8 mouse cellular contexts compared by ENCODE assay signal in genomic region chr1:171412001-171412441, GRCm38 (mm10). TPM values are rescaled to one million over a fixed set of nuclear protein-coding genes. Genes with fewer than 3 reads are reported as not detected.
DNase-seq lines count a peak whose midpoint lies in the region; ATAC-seq and TF ChIP-seq lines count a peak whose summit lies in the region.

No protein-coding gene starts in this region.

- WGBS in hindbrain, embryonic 12.5 days = under 1% methylated on average over 20 of the region's 20 CpGs
- 2% methylated on average over 20 of the region's 20 CpGs for WGBS in limb, embryonic 13.5 days
- WGBS in midbrain, embryonic 12.5 days = 1% methylated on average over 20 of the region's 20 CpGs
- WGBS in stomach, embryonic 14.5 days = under 1% methylated on average over 20 of the region's 20 CpGs

- H3K9me3 ChIP-seq in erythroblast, embryonic 14.5 days (ENCODE audit: control insufficient read depth, low read length) = no peaks in the 10 kb centered on the region
- no peaks in the 10 kb centered on the region for H3K9me3 ChIP-seq in hindbrain, embryonic 12.5 days (replicated peaks)
- H3K9me3 ChIP-seq in limb, embryonic 13.5 days = no peaks in the 10 kb centered on the region
- H3K9me3 ChIP-seq in midbrain, embryonic 12.5 days = no peaks in the 10 kb centered on the region
- no peaks in the 10 kb centered on the region for H3K9me3 ChIP-seq in stomach, embryonic 14.5 days (ENCODE audit: control insufficient read depth, low read depth, low read length)

- H3K27me3 ChIP-seq in erythroblast, embryonic 14.5 days (ENCODE audit: control insufficient read depth) = peaks cover 17% of the 10 kb centered on the region
- peaks cover 21% of the 10 kb centered on the region for H3K27me3 ChIP-seq in hindbrain, embryonic 12.5 days
- peaks cover 15% of the 10 kb centered on the region; the same call in 1 of the 2 replicates for H3K27me3 ChIP-seq in limb, embryonic 13.5 days
- H3K27me3 ChIP-seq in midbrain, embryonic 12.5 days = peaks cover 21% of the 10 kb centered on the region
- no peaks in the 10 kb centered on the region for H3K27me3 ChIP-seq in stomach, embryonic 14.5 days (ENCODE audit: control insufficient read depth, insufficient read depth, low read length)

- H3K36me3 ChIP-seq in erythroblast, embryonic 14.5 days (ENCODE audit: control insufficient read depth) = peaks cover 19% of the 10 kb centered on the region
- H3K36me3 ChIP-seq in hindbrain, embryonic 12.5 days = peaks cover 20% of the 10 kb centered on the region
- H3K36me3 ChIP-seq in limb, embryonic 13.5 days = peaks cover 20% of the 10 kb centered on the region
- peaks cover 24% of the 10 kb centered on the region for H3K36me3 ChIP-seq in midbrain, embryonic 12.5 days
- peaks cover 23% of the 10 kb centered on the region for H3K36me3 ChIP-seq in stomach, embryonic 14.5 days (ENCODE audit: control insufficient read depth, insufficient read depth, low read length)

- peak overlapping the region; percentile 85 for H3K4me3 ChIP-seq in gastrocnemius, adult 2 months
- H3K4me3 ChIP-seq in erythroblast, embryonic 14.5 days (replicated peaks) = peak overlapping the region; percentile 94
- H3K4me3 ChIP-seq in hindbrain, embryonic 12.5 days = peak overlapping the region; percentile 98
- peak overlapping the region; percentile 94 for H3K4me3 ChIP-seq in limb, embryonic 13.5 days
- peak overlapping the region; percentile 97 for H3K4me3 ChIP-seq in midbrain, embryonic 12.5 days
- H3K4me3 ChIP-seq in stomach, embryonic 14.5 days (ENCODE audit: low read depth, low read length) = peak overlapping the region; percentile 85

- peak overlapping the region; percentile 55 for H3K4me2 ChIP-seq in hindbrain, embryonic 12.5 days (replicated peaks)
- H3K4me2 ChIP-seq in limb, embryonic 13.5 days (replicated peaks) = peak overlapping the region; percentile 75
- H3K4me2 ChIP-seq in midbrain, embryonic 12.5 days (replicated peaks) = peak overlapping the region; percentile 59
- H3K4me2 ChIP-seq in stomach, embryonic 14.5 days (replicated peaks; ENCODE audit: low read depth, low read length) = peak overlapping the region; percentile 49

- H3K4me1 ChIP-seq in erythroblast, embryonic 14.5 days (ENCODE audit: control insufficient read depth) = peaks cover 34% of the 10 kb centered on the region
- H3K4me1 ChIP-seq in hindbrain, embryonic 12.5 days = peaks cover 19% of the 10 kb centered on the region
- peaks cover 14% of the 10 kb centered on the region for H3K4me1 ChIP-seq in limb, embryonic 13.5 days
- H3K4me1 ChIP-seq in midbrain, embryonic 12.5 days = peaks cover 21% of the 10 kb centered on the region
- H3K4me1 ChIP-seq in stomach, embryonic 14.5 days (ENCODE audit: control insufficient read depth, insufficient read depth, low read length) = peaks cover 15% of the 10 kb centered on the region

- peak overlapping the region; percentile 98 for H3K27ac ChIP-seq in gastrocnemius, adult 2 months
- H3K27ac ChIP-seq in hindbrain, embryonic 12.5 days = peak overlapping the region; percentile 92
- peak overlapping the region; percentile 88 for H3K27ac ChIP-seq in limb, embryonic 13.5 days
- H3K27ac ChIP-seq in midbrain, embryonic 12.5 days (replicated peaks) = peak overlapping the region; percentile 91
- H3K27ac ChIP-seq in stomach, embryonic 14.5 days (ENCODE audit: low read length) = peak overlapping the region; percentile 83

- no peak for DNase-seq in gastrocnemius, adult 2 months
- DNase-seq in gastrocnemius, postnatal 14 days = no peak
- peak; percentile 62 for DNase-seq in ZHBTc4 (ENCODE audit: low read depth, low spot score)

- intact Hi-C loops in gastrocnemius, adult 2 months (cut with DNase I) = loop anchor here (5.0 to 10.0 kb wide), 2 partner anchors 50 to 63 kb away; partner anchors contain the start of gene Klhdc9
- intact Hi-C loops in gastrocnemius, postnatal 14 days (cut with DNase I; ENCODE audit: low total_unique reads) = no loop called here

- peak overlapping the region; percentile 100 for H3K9ac ChIP-seq in hindbrain, embryonic 12.5 days
- H3K9ac ChIP-seq in limb, embryonic 13.5 days = peak overlapping the region; percentile 93
- H3K9ac ChIP-seq in midbrain, embryonic 12.5 days (replicated peaks) = peak overlapping the region; percentile 98
- peak overlapping the region; percentile 71 for H3K9ac ChIP-seq in stomach, embryonic 14.5 days (replicated peaks; ENCODE audit: low read depth, low read length)

- TF ChIP-seq CTCF in gastrocnemius, adult 2 months (IDR thresholded peaks at IDR 0.05) = no peak

- peak; percentile 65 for ATAC-seq in hindbrain, embryonic 12.5 days (ENCODE audit: low FRiP score)
- 0 out of 2 replicates have a peak, but pooled peaks have one; percentile 26 for ATAC-seq in limb, embryonic 13.5 days (ENCODE audit: low FRiP score, low read depth)
- ATAC-seq in midbrain, embryonic 12.5 days (ENCODE audit: low FRiP score, low read depth) = peak; percentile 61
- ATAC-seq in stomach, embryonic 14.5 days (ENCODE audit: insufficient number of reproducible peaks, insufficient read depth, low FRiP score, low read depth) = peak; percentile 17; the same call in 1 of the 2 replicates

RNA-seq across cellular contexts. Expression of gene Usf1, which starts 0.9 kb away (rescaled TPM):
- 10 to 100 TPM; 29.9 to 36.8 TPM for total RNA-seq in gastrocnemius, adult 2 months (2021)
- 10 to 100 TPM; 25.8 to 27.0 TPM for total RNA-seq in gastrocnemius, postnatal 14 days (2021)
- 1.2 and 3.6 TPM in 2 replicates for polyA plus RNA-seq in erythroblast, embryonic 14.5 days (2012)
- polyA plus RNA-seq in hindbrain, embryonic 12.5 days (2016; fragmentation: Nextera tagmentation; extraction: Ambion mirVana) = 175 and 182 TPM in 2 replicates
- polyA plus RNA-seq in limb, embryonic 13.5 days (2015; fragmentation: Nextera tagmentation; extraction: Ambion mirVana) = 102 and 118 TPM in 2 replicates
- 175 and 190 TPM in 2 replicates for polyA plus RNA-seq in midbrain, embryonic 12.5 days (2016; fragmentation: Nextera tagmentation; extraction: Ambion mirVana)
- polyA plus RNA-seq in stomach, embryonic 14.5 days (2014; fragmentation: Nextera tagmentation; extraction: Ambion mirVana) = 85.2 and 95.0 TPM in 2 replicates

RNA-seq across cellular contexts. Expression of gene Tstd1, which starts 6.7 kb away (rescaled TPM):
- under 1 TPM; 0.84 to 0.92 TPM for total RNA-seq in gastrocnemius, adult 2 months (2021)
- under 1 TPM; 0.78 to 0.98 TPM for total RNA-seq in gastrocnemius, postnatal 14 days (2021)
- polyA plus RNA-seq in erythroblast, embryonic 14.5 days (2012) = not detected in 2 replicates
- polyA plus RNA-seq in hindbrain, embryonic 12.5 days (2016; fragmentation: Nextera tagmentation; extraction: Ambion mirVana) = 8.1 and 9.4 TPM in 2 replicates
- polyA plus RNA-seq in limb, embryonic 13.5 days (2015; fragmentation: Nextera tagmentation; extraction: Ambion mirVana) = 7.3 and 9.0 TPM in 2 replicates
- 9.9 and 10.5 TPM in 2 replicates for polyA plus RNA-seq in midbrain, embryonic 12.5 days (2016; fragmentation: Nextera tagmentation; extraction: Ambion mirVana)
- polyA plus RNA-seq in stomach, embryonic 14.5 days (2014; fragmentation: Nextera tagmentation; extraction: Ambion mirVana) = 3.0 and 3.1 TPM in 2 replicates

RNA-seq across cellular contexts. Expression of gene Arhgap30, which starts 23.3 kb away (rescaled TPM):
- under 1 TPM; 0.38 to 0.73 TPM for total RNA-seq in gastrocnemius, adult 2 months (2021)
- 1 to 10 TPM in 1 of 2 experiments, under 1 TPM in 1; 0.97 to 1.2 TPM for total RNA-seq in gastrocnemius, postnatal 14 days (2021)
- polyA plus RNA-seq in erythroblast, embryonic 14.5 days (2012) = 0.06 and 0.07 TPM in 2 replicates
- 0.83 and 0.98 TPM in 2 replicates for polyA plus RNA-seq in hindbrain, embryonic 12.5 days (2016; fragmentation: Nextera tagmentation; extraction: Ambion mirVana)
- 1.4 and 1.5 TPM in 2 replicates for polyA plus RNA-seq in limb, embryonic 13.5 days (2015; fragmentation: Nextera tagmentation; extraction: Ambion mirVana)
- 1.0 and 1.4 TPM in 2 replicates for polyA plus RNA-seq in midbrain, embryonic 12.5 days (2016; fragmentation: Nextera tagmentation; extraction: Ambion mirVana)
- polyA plus RNA-seq in stomach, embryonic 14.5 days (2014; fragmentation: Nextera tagmentation; extraction: Ambion mirVana) = 0.67 and 1.3 TPM in 2 replicates

RNA-seq across cellular contexts. Expression of gene F11r, which starts 25.3 kb away (rescaled TPM):
- 1 to 10 TPM; 4.2 to 6.0 TPM for total RNA-seq in gastrocnemius, adult 2 months (2021)
- total RNA-seq in gastrocnemius, postnatal 14 days (2021) = 10 to 100 TPM; 10.8 to 12.6 TPM
- 0.08 TPM in 1 of 2 replicates, not detected in the other for polyA plus RNA-seq in erythroblast, embryonic 14.5 days (2012)
- 14.5 and 18.6 TPM in 2 replicates for polyA plus RNA-seq in hindbrain, embryonic 12.5 days (2016; fragmentation: Nextera tagmentation; extraction: Ambion mirVana)
- 40.4 and 40.6 TPM in 2 replicates for polyA plus RNA-seq in limb, embryonic 13.5 days (2015; fragmentation: Nextera tagmentation; extraction: Ambion mirVana)
- 10.1 and 12.4 TPM in 2 replicates for polyA plus RNA-seq in midbrain, embryonic 12.5 days (2016; fragmentation: Nextera tagmentation; extraction: Ambion mirVana)
- polyA plus RNA-seq in stomach, embryonic 14.5 days (2014; fragmentation: Nextera tagmentation; extraction: Ambion mirVana) = 119 and 127 TPM in 2 replicates

RNA-seq across cellular contexts. Expression of gene Nectin4, which starts 42.1 kb away (rescaled TPM):
- total RNA-seq in gastrocnemius, adult 2 months (2021) = under 1 TPM in 1 of 2 experiments, not detected in 1; 0.06 TPM
- not detected for total RNA-seq in gastrocnemius, postnatal 14 days (2021)
- polyA plus RNA-seq in erythroblast, embryonic 14.5 days (2012) = not detected in 2 replicates
- 1.6 and 1.7 TPM in 2 replicates for polyA plus RNA-seq in hindbrain, embryonic 12.5 days (2016; fragmentation: Nextera tagmentation; extraction: Ambion mirVana)
- polyA plus RNA-seq in limb, embryonic 13.5 days (2015; fragmentation: Nextera tagmentation; extraction: Ambion mirVana) = 11.7 and 13.7 TPM in 2 replicates
- polyA plus RNA-seq in midbrain, embryonic 12.5 days (2016; fragmentation: Nextera tagmentation; extraction: Ambion mirVana) = 0.88 and 1.4 TPM in 2 replicates
- 10.7 and 13.7 TPM in 2 replicates for polyA plus RNA-seq in stomach, embryonic 14.5 days (2014; fragmentation: Nextera tagmentation; extraction: Ambion mirVana)

Comparison
In these comparisons a context has a peak if more than half of its experiments do, and no peak if none do; other contexts are left out.
1. RNA of gene Usf1, which starts 0.9 kb away (polyA plus RNA-seq): 175 to 182 TPM in hindbrain, embryonic 12.5 days, 175 to 190 TPM in midbrain, embryonic 12.5 days, 102 to 118 TPM in limb, embryonic 13.5 days and 85.2 to 95.0 TPM in stomach, embryonic 14.5 days; 1.2 to 3.6 TPM in erythroblast, embryonic 14.5 days; every median in the first group is over 10 times any median in the second.
2. Peak in every context shown above with its lines, with median percentiles within 50 percentile points of each other: H3K27ac ChIP-seq, H3K4me3 ChIP-seq, ATAC-seq, H3K4me2 ChIP-seq and H3K9ac ChIP-seq.